Mouse (Mus musculus): ENCODE data around the gene Tmem229b. TPM values are rescaled to one million over a fixed set of nuclear protein-coding genes. Genes with fewer than 3 reads are reported as not detected.
A peak's percentile ranks its signal among the peaks of the same experiment; 100 is the strongest.

The Tmem229b gene
- polyA plus RNA-seq, 1 experiment: 80.8 TPM

GRCm38 (mm10) chr12:78922058-78922457, 85.4 kb downstream of the Tmem229b start:
- no peaks in the 10 kb centered on the region for H3K27me3 ChIP-seq (ENCODE audit: control insufficient read depth, insufficient read depth, low read length)
- H3K27ac ChIP-seq (ENCODE audit: insufficient read depth, low read length): no peak overlapping the region
- H3K4me1 ChIP-seq (ENCODE audit: control insufficient read depth, insufficient read depth, low read length): peaks cover 2% of the 10 kb centered on the region; the same call in 1 of the 2 replicates
- TF ChIP-seq CTCF (IDR thresholded peaks at IDR 0.05; ENCODE audit: borderline replicate concordance, insufficient read depth, low read depth, low read length) (no peak), POLR2A (IDR thresholded peaks at IDR 0.05; ENCODE audit: borderline replicate concordance, insufficient read depth, low read length) (no peak)
- DNase-seq: no peak
- H3K4me3 ChIP-seq (replicated peaks; ENCODE audit: insufficient read depth, low read depth, low read length): no peak overlapping the region
- WGBS: 77% methylated on average over 3 of the region's 3 CpGs

- no peak for TF ChIP-seq POLR2A (IDR thresholded peaks at IDR 0.05; ENCODE audit: borderline replicate concordance, insufficient read depth, low read length)
- Histone ChIP-seq H3K4me1 (ENCODE audit: control insufficient read depth, insufficient read depth, low read length) (peaks cover 2% of the 10 kb centered on the region; the same call in 1 of the 2 replicates), H3K27ac (ENCODE audit: insufficient read depth, low read length) (no peak overlapping the region), H3K4me3 (replicated peaks; ENCODE audit: insufficient read depth, low read depth, low read length) (no peak overlapping the region), H3K27me3 (ENCODE audit: control insufficient read depth, insufficient read depth, low read length) (no peaks in the 10 kb centered on the region)
- no peak for DNase-seq
- WGBS: 50% methylated on average over 4 of the region's 4 CpGs
These were observed 86.0 kb downstream of the Tmem229b start for GRCm38 (mm10) chr12:78921421-78921820.

- WGBS: 30% methylated on average over 16 of the region's 16 CpGs
- TF ChIP-seq CTCF (IDR thresholded peaks at IDR 0.05; ENCODE audit: borderline replicate concordance, insufficient read depth, low read depth, low read length) (peak; percentile 89), POLR2A (IDR thresholded peaks at IDR 0.05; ENCODE audit: borderline replicate concordance, insufficient read depth, low read length) (no peak)
- DNase-seq: peak; percentile 76 to 86
- no peak overlapping the region for H3K27ac ChIP-seq (ENCODE audit: insufficient read depth, low read length)
- peaks cover 2% of the 10 kb centered on the region; the same call in 1 of the 2 replicates for H3K4me1 ChIP-seq (ENCODE audit: control insufficient read depth, insufficient read depth, low read length)
- no peaks in the 10 kb centered on the region for H3K27me3 ChIP-seq (ENCODE audit: control insufficient read depth, insufficient read depth, low read length)
- peak overlapping the region; percentile 13 for H3K4me3 ChIP-seq (replicated peaks; ENCODE audit: insufficient read depth, low read depth, low read length)
These were observed 88.2 kb downstream of the Tmem229b start for GRCm38 (mm10) chr12:78919079-78919712.

GRCm38 (mm10) chr12:78918227-78919078, 89.0 kb downstream of the Tmem229b start:
- Histone ChIP-seq H3K27ac (ENCODE audit: insufficient read depth, low read length) (peak overlapping the region; percentile 67; the same call in 1 of the 2 replicates), H3K27me3 (ENCODE audit: control insufficient read depth, insufficient read depth, low read length) (no peaks in the 10 kb centered on the region), H3K4me1 (ENCODE audit: control insufficient read depth, insufficient read depth, low read length) (peaks cover 2% of the 10 kb centered on the region; the same call in 1 of the 2 replicates), H3K4me3 (replicated peaks; ENCODE audit: insufficient read depth, low read depth, low read length) (peak overlapping the region; percentile 25)
- WGBS: 16% methylated on average over 11 of the region's 11 CpGs
- TF ChIP-seq POLR2A (IDR thresholded peaks at IDR 0.05; ENCODE audit: borderline replicate concordance, insufficient read depth, low read length) (no peak), CTCF (IDR thresholded peaks at IDR 0.05; ENCODE audit: borderline replicate concordance, insufficient read depth, low read depth, low read length) (peak; percentile 96)
- DNase-seq: peak; percentile 89 to 93

GRCm38 (mm10) chr12:78916278-78916677, 91.1 kb downstream of the Tmem229b start:
- TF ChIP-seq CTCF (IDR thresholded peaks at IDR 0.05; ENCODE audit: borderline replicate concordance, insufficient read depth, low read depth, low read length) (no peak), POLR2A (IDR thresholded peaks at IDR 0.05; ENCODE audit: borderline replicate concordance, insufficient read depth, low read length) (no peak)
- peaks cover 2% of the 10 kb centered on the region; the same call in 1 of the 2 replicates for H3K4me1 ChIP-seq (ENCODE audit: control insufficient read depth, insufficient read depth, low read length)
- no peak overlapping the region for H3K27ac ChIP-seq (ENCODE audit: insufficient read depth, low read length)
- DNase-seq: no peak
- H3K27me3 ChIP-seq (ENCODE audit: control insufficient read depth, insufficient read depth, low read length): no peaks in the 10 kb centered on the region
- H3K4me3 ChIP-seq (replicated peaks; ENCODE audit: insufficient read depth, low read depth, low read length): no peak overlapping the region
- WGBS: 79% methylated on average over 3 of the region's 3 CpGs

GRCm38 (mm10) chr12:78915561-78915960, 91.9 kb downstream of the Tmem229b start:
- 64% methylated on average over 3 of the region's 3 CpGs for WGBS
- Histone ChIP-seq H3K4me3 (replicated peaks; ENCODE audit: insufficient read depth, low read depth, low read length) (no peak overlapping the region), H3K27ac (ENCODE audit: insufficient read depth, low read length) (no peak overlapping the region), H3K4me1 (ENCODE audit: control insufficient read depth, insufficient read depth, low read length) (peaks cover 2% of the 10 kb centered on the region; the same call in 1 of the 2 replicates), H3K27me3 (ENCODE audit: control insufficient read depth, insufficient read depth, low read length) (no peaks in the 10 kb centered on the region; the same call in 1 of the 2 replicates)
- TF ChIP-seq POLR2A (IDR thresholded peaks at IDR 0.05; ENCODE audit: borderline replicate concordance, insufficient read depth, low read length) (no peak), CTCF (IDR thresholded peaks at IDR 0.05; ENCODE audit: borderline replicate concordance, insufficient read depth, low read depth, low read length) (no peak)
- DNase-seq: no peak

- no peak overlapping the region for H3K4me3 ChIP-seq (replicated peaks; ENCODE audit: insufficient read depth, low read depth, low read length)
- no peak overlapping the region for H3K27ac ChIP-seq (ENCODE audit: insufficient read depth, low read length)
- no peak for DNase-seq
- TF ChIP-seq CTCF (IDR thresholded peaks at IDR 0.05; ENCODE audit: borderline replicate concordance, insufficient read depth, low read depth, low read length) (no peak), POLR2A (IDR thresholded peaks at IDR 0.05; ENCODE audit: borderline replicate concordance, insufficient read depth, low read length) (no peak)
- peaks cover under 1% of the 10 kb centered on the region; the same call in 1 of the 2 replicates for H3K4me1 ChIP-seq (ENCODE audit: control insufficient read depth, insufficient read depth, low read length)
- 92% methylated on average over 4 of the region's 4 CpGs for WGBS
- H3K27me3 ChIP-seq (ENCODE audit: control insufficient read depth, insufficient read depth, low read length): no peaks in the 10 kb centered on the region; the same call in 1 of the 2 replicates
These were observed 93.0 kb downstream of the Tmem229b start for GRCm38 (mm10) chr12:78914458-78914857.

Other genes with a start within 250 kb of the Tmem229b start
- 144 and 162 TPM in 2 replicates for gene Atp6v1d, start 146.0 kb downstream of the Tmem229b start, polyA plus RNA-seq (2012; rRNA removed)
- gene Eif2s1, start 145.8 kb downstream of the Tmem229b start, polyA plus RNA-seq (2012; rRNA removed): 29.1 and 33.2 TPM in 2 replicates
- 0.80 and 0.92 TPM in 2 replicates for gene Plek2, start 100.7 kb downstream of the Tmem229b start, polyA plus RNA-seq (2012; rRNA removed)
- gene Plekhh1, start 21.5 kb upstream of the Tmem229b start, polyA plus RNA-seq (2012; rRNA removed): 34.2 and 36.7 TPM in 2 replicates
- 13.5 and 14.4 TPM in 2 replicates for gene Pigh, start 82.0 kb upstream of the Tmem229b start, polyA plus RNA-seq (2012; rRNA removed)
- gene Arg2, start 123.2 kb upstream of the Tmem229b start, polyA plus RNA-seq (2012; rRNA removed): 0.59 and 0.68 TPM in 2 replicates
- gene Vti1b, start 165.0 kb upstream of the Tmem229b start, polyA plus RNA-seq (2012; rRNA removed): 124 and 137 TPM in 2 replicates
- 31.1 and 32.4 TPM in 2 replicates for gene Rdh11, start 184.7 kb upstream of the Tmem229b start, polyA plus RNA-seq (2012; rRNA removed)
- 2.1 and 2.6 TPM in 2 replicates for gene Rdh12, start 201.3 kb upstream of the Tmem229b start, polyA plus RNA-seq (2012; rRNA removed)